In genomic region chr6:92940191-92941131, GRCm38 (mm10) we compare ENCODE assay signal across 8 mouse cellular contexts. TPM values are rescaled to one million over a fixed set of nuclear protein-coding genes. Genes with fewer than 3 reads are reported as not detected.
DNase-seq lines count a peak whose midpoint lies in the region; ATAC-seq lines count a peak whose summit lies in the region.

No protein-coding gene starts in this region.

- peak; percentile 2 to 5 for DNase-seq in right cerebral cortex, postnatal 36 days (ENCODE audit: low spot score in 2 of 2)
- DNase-seq in right cerebral cortex, adult 18-20 months, result no peak
- peak; percentile 57 for DNase-seq in heart, postnatal 4 days
- DNase-seq in layer of hippocampus, adult 8-10 months (ENCODE audit: low spot score in 2 of 2), result peak; percentile 21 to 30
- DNase-seq in lung, postnatal 4 days, result peak; percentile 47 to 53
- DNase-seq in MN1 (ENCODE audit: low spot score), result no peak

- peaks cover 56% of the 10 kb centered on the region for H3K27me3 ChIP-seq in forebrain, embryonic 12.5 days
- peaks cover 4% of the 10 kb centered on the region; the same call in 1 of the 2 replicates for H3K27me3 ChIP-seq in stomach, embryonic 16.5 days (ENCODE audit: control insufficient read depth, insufficient read depth, low read length)

- H3K36me3 ChIP-seq in forebrain, embryonic 12.5 days (replicated peaks), result no peaks in the 10 kb centered on the region
- no peaks in the 10 kb centered on the region for H3K36me3 ChIP-seq in stomach, embryonic 16.5 days (ENCODE audit: control insufficient read depth, insufficient read depth, low read length)

- peak overlapping the region; percentile 95 for H3K4me2 ChIP-seq in forebrain, embryonic 12.5 days
- H3K4me2 ChIP-seq in stomach, embryonic 16.5 days (ENCODE audit: low read depth, low read length), result peak overlapping the region; percentile 74

- H3K9me3 ChIP-seq in forebrain, embryonic 12.5 days, result no peaks in the 10 kb centered on the region
- no peaks in the 10 kb centered on the region for H3K9me3 ChIP-seq in stomach, embryonic 16.5 days (replicated peaks; ENCODE audit: control insufficient read depth, low read length)

- no peak for ATAC-seq in forebrain, embryonic 12.5 days (ENCODE audit: low FRiP score)
- no peak for ATAC-seq in stomach, embryonic 16.5 days (ENCODE audit: insufficient read depth, low FRiP score)

- H3K4me3 ChIP-seq in forebrain, embryonic 12.5 days (replicated peaks), result peak overlapping the region; percentile 60
- peak overlapping the region; percentile 70 for H3K4me3 ChIP-seq in stomach, embryonic 16.5 days (replicated peaks; ENCODE audit: low read length)

- H3K27ac ChIP-seq in forebrain, embryonic 12.5 days, result no peak overlapping the region
- H3K27ac ChIP-seq in stomach, embryonic 16.5 days (ENCODE audit: low read length), result peak overlapping the region; percentile 5; the same call in 1 of the 2 replicates

- WGBS in forebrain, embryonic 12.5 days, result 2% methylated on average over 37 of the region's 37 CpGs
- under 1% methylated on average over 37 of the region's 37 CpGs for WGBS in stomach, embryonic 16.5 days

- peak overlapping the region; percentile 17; the same call in 1 of the 2 replicates for H3K9ac ChIP-seq in forebrain, embryonic 12.5 days
- peak overlapping the region; percentile 82 for H3K9ac ChIP-seq in stomach, embryonic 16.5 days (ENCODE audit: low read length)

- H3K4me1 ChIP-seq in forebrain, embryonic 12.5 days, result peaks cover 39% of the 10 kb centered on the region
- peaks cover 12% of the 10 kb centered on the region for H3K4me1 ChIP-seq in stomach, embryonic 16.5 days (ENCODE audit: control insufficient read depth, insufficient read depth, low read length)

RNA-seq across cellular contexts. Expression of gene Adamts9, which starts 2.8 kb away (rescaled TPM):
- 1.9 and 2.1 TPM in 2 replicates for polyA plus RNA-seq in forebrain, embryonic 12.5 days (2016; fragmentation: Nextera tagmentation; extraction: Ambion mirVana)
- 10 to 100 TPM; 48.8 to 49.6 TPM for total RNA-seq in heart, postnatal 4 days (2021)
- 1 to 10 TPM; 8.3 to 10.0 (median 8.8) TPM for total RNA-seq in layer of hippocampus, adult 8-10 months (2022)
- polyA plus RNA-seq in stomach, embryonic 16.5 days (2015; fragmentation: Nextera tagmentation; extraction: Ambion mirVana), result 17.6 and 22.8 TPM in 2 replicates

Comparison
In these comparisons a context has a peak if more than half of its experiments do, and no peak if none do; other contexts are left out.
1. DNase-seq: peak in right cerebral cortex, postnatal 36 days (2 of 2), heart, postnatal 4 days (single experiment), layer of hippocampus, adult 8-10 months (2 of 2) and lung, postnatal 4 days (2 of 2); none in right cerebral cortex, adult 18-20 months (single experiment) and MN1 (single experiment).
2. RNA of gene Adamts9, which starts 2.8 kb away (total RNA-seq): 48.8 to 49.6 TPM in heart, postnatal 4 days; 8.3 to 10.0 TPM in layer of hippocampus, adult 8-10 months; every median in the first group is over 4 times any median in the second.